Mouse (Mus musculus) hindbrain, embryonic 11.5 days (tissue): Measurements from ENCODE around the gene Lmo2. TPM values are rescaled to one million over a fixed set of nuclear protein-coding genes. Genes with fewer than 3 reads are reported as not detected.

Experiments used
- ATAC-seq: fragments of 200-750 bp; cut with Nextera tagmentation; 2 replicates; pipeline ENCODE4 v1.8.0; 2017; ENCODE audit warnings: mild to moderate bottlenecking, moderate TSS enrichment, moderate library complexity; ENCODE audit not compliant: low FRiP score
- DNase-seq: peaks from one replicate; pipeline ENCODE4 v3.0.0-alpha.2; 2015; ENCODE audit warnings: low spot score
- H3K27ac ChIP-seq: fragments of 300-500 bp; sonication (generic); 2 replicates; pipeline ENCODE4 v1.5.1; 2014; ENCODE audit warnings: mild to moderate bottlenecking, low read depth, low read length
- H3K27me3 ChIP-seq: fragments of 300-500 bp; sonication (generic); 2 replicates; pipeline ENCODE4 v1.6.1; 2014; ENCODE audit warnings: mild to moderate bottlenecking, low read length, moderate library complexity, mixed read lengths; ENCODE audit not compliant: control insufficient read depth, insufficient read depth
- H3K36me3 ChIP-seq: fragments of 300-500 bp; sonication (generic); 2 replicates; pipeline ENCODE4 v1.6.1; 2014; ENCODE audit warnings: mild to moderate bottlenecking, low read length, moderate library complexity, mixed read lengths; ENCODE audit not compliant: control insufficient read depth, insufficient read depth
- H3K4me1 ChIP-seq: fragments of 300-500 bp; sonication (generic); replicated peaks from 2 replicates; pipeline ENCODE4 v1.6.1; 2014; ENCODE audit warnings: low read length, mixed read lengths; ENCODE audit not compliant: control insufficient read depth, insufficient read depth
- H3K4me2 ChIP-seq: fragments of 300-500 bp; sonication (generic); replicated peaks from 2 replicates; pipeline ENCODE4 v1.6.1; 2014; ENCODE audit warnings: mild to moderate bottlenecking, low read depth, low read length
- H3K4me3 ChIP-seq: fragments of 300-500 bp; sonication (generic); 2 replicates; pipeline ENCODE4 v1.5.1; 2014; ENCODE audit warnings: low read depth, low read length
- H3K9ac ChIP-seq: fragments of 300-500 bp; sonication (generic); 2 replicates; pipeline ENCODE4 v1.6.1; 2014; ENCODE audit warnings: low read depth, low read length
- H3K9me3 ChIP-seq: fragments of 300-500 bp; sonication (generic); 2 replicates; pipeline ENCODE4 v1.6.1; 2016; ENCODE audit warnings: low read length; ENCODE audit not compliant: control insufficient read depth
- WGBS: fragments of 180-500 bp; shearing (Covaris S2); extraction: QIAGEN DNeasy Blood & Tissue Kit; methylation state at CpG from one replicate; pipeline ENCODE4 v1.1.7; 2014; 5-methylcytosine and 5-hydroxymethylcytosine counted together
- polyA plus RNA-seq: library from polyadenylated mRNA; unstranded; fragments of >200 nt; fragmentation: Nextera tagmentation; extraction: Ambion mirVana; gene quantifications from 2 replicates; pipeline ENCODE4 v1.2.1, GENCODE M21; 2014

Lmo2 gene
- polyA plus RNA-seq, 1 experiment from 2014 or later = 21.3 TPM

DNA sequence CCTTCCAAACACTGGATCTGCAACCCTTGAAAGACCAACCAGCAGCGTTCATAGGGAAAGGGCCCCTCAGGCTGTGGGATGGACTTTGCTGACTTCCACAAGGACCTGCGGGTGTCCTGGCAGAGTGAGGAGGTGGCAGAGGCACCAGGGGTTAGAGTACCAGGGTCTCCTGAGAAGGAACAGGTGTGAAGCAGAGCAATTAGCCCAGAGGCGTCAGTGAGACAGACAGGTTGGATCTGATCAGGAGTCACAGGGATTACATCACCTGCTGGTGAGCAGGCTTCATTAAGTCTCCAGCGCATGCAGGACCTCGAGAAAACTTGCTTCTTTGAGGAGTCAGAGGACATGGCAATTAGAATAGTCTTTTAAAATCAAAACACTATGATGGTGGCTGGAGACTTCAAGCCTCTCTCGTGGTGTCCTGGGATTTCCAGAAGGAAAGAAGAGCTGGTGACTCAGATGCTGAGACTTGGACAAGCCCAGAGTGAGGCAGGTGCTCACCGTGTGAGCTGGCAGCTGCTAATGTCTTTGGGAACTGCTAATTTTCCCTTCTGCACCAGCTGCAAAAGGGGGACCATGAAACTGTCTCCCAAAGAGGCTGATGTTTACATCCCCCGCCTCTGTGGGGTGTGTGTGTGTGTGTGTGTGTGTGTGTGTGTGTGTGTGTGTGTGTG lies 9.7 kb upstream of the Lmo2 start:
- DNase-seq (no peak), ATAC-seq (no peak)
- no peak overlapping the region for H3K4me3 ChIP-seq

DNA sequence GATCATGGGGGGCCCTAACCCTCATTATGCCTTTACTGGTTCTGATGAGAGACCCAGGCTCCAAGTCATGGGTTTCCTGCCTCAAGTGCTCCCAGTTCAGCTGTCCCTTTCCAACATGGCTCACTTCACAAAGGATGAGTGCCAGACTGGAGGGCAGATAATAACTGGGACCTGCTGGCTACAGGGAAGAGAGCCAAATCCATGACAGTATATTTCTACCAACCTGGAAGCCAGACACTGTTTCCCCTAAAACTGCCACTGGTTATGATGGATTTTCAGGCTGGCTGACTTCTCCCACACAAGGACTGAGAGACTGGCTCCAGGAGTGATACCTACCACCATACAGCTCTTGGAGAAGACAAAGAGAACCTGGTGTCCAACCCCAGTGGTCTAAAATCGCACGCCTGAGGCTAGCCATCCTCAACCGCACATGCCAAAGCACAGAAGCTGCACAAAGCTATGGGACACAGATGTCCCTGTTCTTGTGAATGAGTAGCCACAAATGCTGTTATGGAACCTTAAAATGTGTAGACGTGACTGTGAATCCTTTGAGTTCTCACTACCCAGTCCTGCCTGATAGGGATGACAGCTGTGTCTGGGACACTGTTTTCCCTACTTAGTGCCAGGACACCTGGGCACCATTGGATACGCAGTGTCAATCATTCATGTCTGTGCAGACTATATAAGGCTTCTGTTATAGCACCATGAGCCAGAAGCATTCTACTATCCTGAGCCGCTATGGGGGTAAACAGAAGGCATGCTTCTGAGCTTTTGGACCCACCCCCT lies 4.5 kb upstream of the Lmo2 start:
- H3K27me3 ChIP-seq = no peaks in the 10 kb centered on the region

More for the DNA sequence above, 9.7 kb upstream of the Lmo2 start:
- H3K9ac ChIP-seq = no peak overlapping the region
- H3K4me2 ChIP-seq = no peak overlapping the region
- H3K4me1 ChIP-seq = no peaks in the 10 kb centered on the region
- no peak overlapping the region for H3K27ac ChIP-seq
- no peaks in the 10 kb centered on the region for H3K27me3 ChIP-seq
- H3K36me3 ChIP-seq = no peaks in the 10 kb centered on the region
- no peaks in the 10 kb centered on the region for H3K9me3 ChIP-seq
- WGBS = 72% methylated on average over 8 of the region's 8 CpGs

DNA sequence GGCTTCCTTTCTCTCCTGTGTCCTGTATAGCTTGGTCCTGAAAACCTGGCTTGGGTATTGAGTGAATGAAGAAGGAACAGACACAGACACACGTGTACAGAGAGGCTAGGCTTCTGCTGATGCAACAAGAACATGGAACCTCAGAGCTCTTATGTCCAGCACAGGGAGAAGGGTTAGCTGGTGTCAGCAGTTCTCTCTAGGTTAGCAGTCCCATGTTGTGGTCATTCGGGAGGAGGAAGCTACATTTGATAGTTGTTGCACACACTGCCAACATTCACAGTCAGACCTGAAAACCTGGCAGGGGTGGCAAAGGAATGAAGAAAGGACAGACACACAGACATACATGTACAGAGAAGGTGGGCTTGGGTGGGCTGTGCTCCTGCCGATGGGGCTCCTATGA lies 2.1 kb upstream of the Lmo2 start:
- WGBS = 78% methylated on average over 3 of the region's 3 CpGs
- no peak for ATAC-seq

More for the DNA sequence above, 4.5 kb upstream of the Lmo2 start:
- WGBS = 90% methylated on average over 6 of the region's 6 CpGs
- no peak for ATAC-seq
- Histone ChIP-seq H3K36me3 (no peaks in the 10 kb centered on the region), H3K4me1 (no peaks in the 10 kb centered on the region), H3K9me3 (no peaks in the 10 kb centered on the region), H3K4me2 (no peak overlapping the region), H3K9ac (no peak overlapping the region), H3K4me3 (no peak overlapping the region), H3K27ac (no peak overlapping the region)
- no peak for DNase-seq

DNA sequence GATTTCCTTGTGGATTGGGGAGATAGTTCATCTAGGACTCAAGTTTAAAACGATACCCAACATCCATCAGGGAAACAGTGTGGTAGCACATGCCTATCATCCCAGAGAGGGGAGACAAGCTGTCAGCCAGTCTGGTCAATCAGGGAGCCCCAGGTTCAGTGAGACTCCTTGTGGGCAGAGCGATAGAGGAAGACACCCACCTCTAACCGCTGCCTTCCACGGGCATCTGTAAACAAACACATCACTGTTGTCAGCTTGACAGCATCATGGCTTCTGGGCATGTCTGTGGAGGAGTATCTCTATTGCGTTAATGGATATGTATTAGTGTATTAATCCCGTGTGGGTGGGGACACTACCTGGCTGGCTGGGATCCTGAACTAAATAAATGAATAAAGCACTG lies 919 bp upstream of the Lmo2 start:
- 83% methylated on average over 6 of the region's 6 CpGs for WGBS
- H3K9me3 ChIP-seq = no peaks in the 10 kb centered on the region
- ATAC-seq = no peak
- no peaks in the 10 kb centered on the region for H3K4me1 ChIP-seq
- H3K36me3 ChIP-seq = no peaks in the 10 kb centered on the region
- H3K4me2 ChIP-seq = no peak overlapping the region
- no peak overlapping the region for H3K9ac ChIP-seq
- H3K27me3 ChIP-seq = no peaks in the 10 kb centered on the region
- no peak for DNase-seq
- H3K27ac ChIP-seq = no peak overlapping the region
- no peak overlapping the region for H3K4me3 ChIP-seq

More for the DNA sequence above, 2.1 kb upstream of the Lmo2 start:
- Histone ChIP-seq H3K27ac (no peak overlapping the region), H3K27me3 (no peaks in the 10 kb centered on the region), H3K4me1 (no peaks in the 10 kb centered on the region), H3K9ac (no peak overlapping the region), H3K4me2 (no peak overlapping the region), H3K4me3 (no peak overlapping the region), H3K9me3 (no peaks in the 10 kb centered on the region), H3K36me3 (no peaks in the 10 kb centered on the region)
- DNase-seq = no peak

DNA sequence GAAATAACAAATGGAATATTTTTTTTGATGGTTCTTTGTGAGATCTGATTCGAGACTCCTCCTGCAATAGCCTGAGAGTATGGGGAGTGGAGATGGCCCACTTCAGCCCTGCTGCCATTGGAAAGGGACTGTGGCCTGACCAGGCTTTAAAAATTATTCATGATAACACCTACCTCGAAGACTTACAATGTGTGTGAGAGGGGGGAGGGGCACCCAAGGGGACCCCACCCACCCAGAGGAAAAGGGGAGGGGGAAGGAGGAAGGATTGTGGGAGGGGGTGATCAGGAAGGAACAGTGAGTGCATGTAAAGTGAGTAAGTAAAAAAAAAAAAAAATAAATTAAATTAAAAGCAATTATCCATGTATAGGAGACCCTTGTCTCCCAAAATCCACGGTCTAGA lies 848 bp downstream of the Lmo2 start:
- DNase-seq (no peak), ATAC-seq (no peak)
- no peak overlapping the region for H3K9ac ChIP-seq
- 81% methylated on average over 3 of the region's 3 CpGs for WGBS
- no peaks in the 10 kb centered on the region for H3K4me1 ChIP-seq
- H3K4me3 ChIP-seq = no peak overlapping the region
- no peak overlapping the region for H3K4me2 ChIP-seq
- no peaks in the 10 kb centered on the region for H3K9me3 ChIP-seq
- H3K27me3 ChIP-seq = no peaks in the 10 kb centered on the region
- H3K27ac ChIP-seq = no peak overlapping the region
- no peaks in the 10 kb centered on the region for H3K36me3 ChIP-seq

DNA sequence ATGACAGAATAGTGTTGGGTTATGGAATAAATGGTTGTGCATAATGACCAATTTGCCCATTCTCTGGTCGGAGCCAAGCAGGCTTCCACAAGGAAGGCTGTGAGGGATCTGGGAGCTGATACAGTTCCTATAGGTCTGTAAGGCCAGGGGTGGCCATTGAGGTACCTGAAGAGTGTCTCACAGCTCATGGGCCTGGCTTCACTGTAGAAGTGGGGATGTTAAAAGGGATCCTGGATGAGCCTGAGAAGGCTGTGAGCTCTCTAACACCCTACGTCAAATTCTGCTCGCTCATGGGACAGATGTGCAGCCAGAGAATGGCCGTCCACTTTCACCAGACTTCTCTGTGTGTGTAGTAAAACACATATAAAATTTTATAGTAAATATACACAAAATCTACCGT lies 1.3 kb downstream of the Lmo2 start:
- Histone ChIP-seq H3K4me3 (no peak overlapping the region), H3K36me3 (no peaks in the 10 kb centered on the region), H3K4me1 (no peaks in the 10 kb centered on the region), H3K9me3 (no peaks in the 10 kb centered on the region), H3K9ac (no peak overlapping the region), H3K27ac (no peak overlapping the region), H3K27me3 (no peaks in the 10 kb centered on the region), H3K4me2 (no peak overlapping the region)
- no peak for DNase-seq
- ATAC-seq = no peak
- WGBS = 94% methylated on average over 5 of the region's 5 CpGs

DNA sequence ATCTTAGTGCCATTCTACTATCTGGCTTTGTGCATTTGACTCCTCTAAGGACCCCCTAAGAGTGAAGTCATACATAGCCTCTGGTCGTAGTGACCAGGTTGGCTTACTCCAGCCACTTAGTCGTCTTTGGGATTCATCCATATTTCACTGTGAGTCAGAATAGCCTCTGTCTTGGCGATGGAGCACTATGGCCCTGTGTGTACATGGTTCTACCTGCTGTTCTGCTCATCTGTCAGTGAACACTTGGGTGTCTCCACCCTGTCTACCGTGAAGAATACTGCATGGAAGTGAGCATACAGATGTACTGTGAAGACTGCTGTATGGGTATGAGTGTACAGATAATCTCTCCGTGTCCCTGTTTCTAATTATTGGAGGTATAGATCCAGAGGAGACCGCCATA lies 1.8 kb downstream of the Lmo2 start:
- Histone ChIP-seq H3K27ac (no peak overlapping the region), H3K9ac (no peak overlapping the region), H3K4me2 (no peak overlapping the region), H3K9me3 (no peaks in the 10 kb centered on the region), H3K4me3 (no peak overlapping the region), H3K36me3 (no peaks in the 10 kb centered on the region), H3K4me1 (no peaks in the 10 kb centered on the region), H3K27me3 (no peaks in the 10 kb centered on the region)
- ATAC-seq (no peak), DNase-seq (no peak)
- 89% methylated on average over 6 of the region's 6 CpGs for WGBS

DNA sequence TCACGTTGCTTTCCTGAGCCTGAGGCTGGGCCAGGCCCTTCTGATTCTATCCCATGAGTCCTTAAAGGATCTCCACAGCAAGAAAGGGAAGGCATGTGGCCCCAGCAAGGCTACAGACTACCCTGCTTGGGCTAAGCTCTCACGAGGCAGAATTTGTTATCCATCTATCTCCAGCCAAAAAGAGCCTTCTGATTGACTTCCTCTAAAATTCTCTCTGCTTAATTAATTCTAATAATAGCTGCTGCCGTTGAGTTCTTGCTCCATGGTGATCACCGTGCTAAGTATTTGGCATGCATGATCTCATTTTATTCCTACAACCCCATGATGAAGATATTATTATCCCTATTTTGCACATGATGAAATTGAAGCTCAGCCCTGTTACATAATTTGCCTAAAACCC lies 4.6 kb downstream of the Lmo2 start:
- H3K9ac ChIP-seq = no peak overlapping the region
- WGBS = 78% methylated on average over 4 of the region's 4 CpGs
- H3K36me3 ChIP-seq = no peaks in the 10 kb centered on the region
- H3K4me3 ChIP-seq = no peak overlapping the region
- ATAC-seq (no peak), DNase-seq (no peak)
- no peak overlapping the region for H3K27ac ChIP-seq
- no peak overlapping the region for H3K4me2 ChIP-seq
- H3K4me1 ChIP-seq = no peaks in the 10 kb centered on the region
- H3K9me3 ChIP-seq = no peaks in the 10 kb centered on the region
- no peaks in the 10 kb centered on the region for H3K27me3 ChIP-seq

DNA sequence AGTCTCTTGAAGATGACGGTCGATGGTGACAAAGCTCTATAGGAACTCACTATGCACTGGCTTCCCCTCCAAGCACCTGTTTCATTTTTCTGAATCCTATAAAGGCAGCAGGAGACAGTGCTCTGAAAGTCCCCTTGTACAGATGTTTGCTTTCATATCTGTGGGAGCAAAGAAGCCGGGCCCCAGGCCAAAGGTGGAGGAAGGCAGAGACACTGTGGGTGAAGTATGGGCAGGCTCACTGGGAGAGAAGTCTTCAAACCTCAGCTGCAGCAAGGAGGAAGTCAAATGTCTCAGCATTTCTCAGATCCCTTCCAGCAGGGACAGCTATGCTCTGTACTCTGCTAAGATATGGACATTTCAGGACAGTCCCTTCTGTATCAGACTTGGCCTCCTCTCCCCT lies 7.6 kb downstream of the Lmo2 start:
- Histone ChIP-seq H3K36me3 (no peaks in the 10 kb centered on the region), H3K4me2 (no peak overlapping the region), H3K4me1 (0 out of 2 replicates have a peak, but pooled peaks cover under 1% of the 10 kb centered on the region), H3K27ac (no peak overlapping the region), H3K4me3 (no peak overlapping the region), H3K9ac (no peak overlapping the region), H3K9me3 (no peaks in the 10 kb centered on the region), H3K27me3 (peaks cover 2% of the 10 kb centered on the region; the same call in 1 of the 2 replicates)
- 93% methylated on average over 3 of the region's 3 CpGs for WGBS
- DNase-seq = no peak
- no peak for ATAC-seq
